Mouse (Mus musculus): Measurements from ENCODE around the gene Ankfn1. TPM values are rescaled to one million over a fixed set of nuclear protein-coding genes. Genes with fewer than 3 reads are reported as not detected.
A peak's percentile ranks its signal among the peaks of the same experiment; 100 is the strongest.

Gene Ankfn1
- total RNA-seq, 2 experiments from 2014 or later = 0.36 to 0.48 TPM

- DNase-seq = peak; percentile 57
Observed at GRCm38 (mm10) chr11:89459437-89459836, 318.0 kb downstream of the Ankfn1 start.

- no peak for DNase-seq
Observed at GRCm38 (mm10) chr11:89455647-89456231, 321.7 kb downstream of the Ankfn1 start.

GRCm38 (mm10) chr11:89454702-89455101 lies 322.8 kb downstream of the Ankfn1 start:
- peak; percentile 46 for DNase-seq

GRCm38 (mm10) chr11:89452862-89453261 lies 324.6 kb downstream of the Ankfn1 start:
- DNase-seq = no peak

GRCm38 (mm10) chr11:89450406-89450805 lies 327.0 kb downstream of the Ankfn1 start:
- no peak for DNase-seq

- no peak for DNase-seq
Observed at GRCm38 (mm10) chr11:89448986-89449385, 328.5 kb downstream of the Ankfn1 start.

GRCm38 (mm10) chr11:89447477-89447876 lies 330.0 kb downstream of the Ankfn1 start:
- no peak for DNase-seq

- no peak for DNase-seq
Observed at GRCm38 (mm10) chr11:89440566-89440965, 336.9 kb downstream of the Ankfn1 start.

- DNase-seq = peak; percentile 53
Observed at GRCm38 (mm10) chr11:89424358-89424757, 353.1 kb downstream of the Ankfn1 start.

- DNase-seq = no peak
Observed at GRCm38 (mm10) chr11:89422637-89423036, 354.8 kb downstream of the Ankfn1 start.

GRCm38 (mm10) chr11:89420767-89421438 lies 356.6 kb downstream of the Ankfn1 start:
- DNase-seq = no peak

- no peak for DNase-seq
Observed at GRCm38 (mm10) chr11:89419863-89420262, 357.6 kb downstream of the Ankfn1 start.

- no peak for DNase-seq
Observed at GRCm38 (mm10) chr11:89418644-89419043, 358.8 kb downstream of the Ankfn1 start.

- DNase-seq = no peak
Observed at GRCm38 (mm10) chr11:89416769-89417168, 360.7 kb downstream of the Ankfn1 start.

GRCm38 (mm10) chr11:89408774-89409173 lies 368.7 kb downstream of the Ankfn1 start:
- no peak for DNase-seq

GRCm38 (mm10) chr11:89404489-89404888 lies 373.0 kb downstream of the Ankfn1 start:
- DNase-seq = no peak

GRCm38 (mm10) chr11:89403436-89403835 lies 374.0 kb downstream of the Ankfn1 start:
- no peak for DNase-seq

GRCm38 (mm10) chr11:89388851-89389250 lies 388.6 kb downstream of the Ankfn1 start:
- no peak for DNase-seq

- no peak for DNase-seq
Observed at GRCm38 (mm10) chr11:89382634-89383009, 394.8 kb downstream of the Ankfn1 start.

GRCm38 (mm10) chr11:89381782-89382633 lies 395.4 kb downstream of the Ankfn1 start:
- DNase-seq = no peak

GRCm38 (mm10) chr11:89370941-89371340 lies 406.5 kb downstream of the Ankfn1 start:
- DNase-seq = no peak

GRCm38 (mm10) chr11:89370373-89370772 lies 407.1 kb downstream of the Ankfn1 start:
- DNase-seq = no peak

- no peak for DNase-seq
Observed at GRCm38 (mm10) chr11:89363981-89364380, 413.5 kb downstream of the Ankfn1 start.
